Mouse (Mus musculus): ENCODE results near the gene Sh3bgrl. TPM values are rescaled to one million over a fixed set of nuclear protein-coding genes. Genes with fewer than 3 reads are reported as not detected.
"Not testable (repeated sequence)": the region's sequence is repeated elsewhere in the genome, so short reads cannot be mapped to it uniquely, and the experiment has no call there.

Gene Sh3bgrl
- polyA plus RNA-seq (2016; fragmentation: Nextera tagmentation; extraction: Ambion mirVana) = 107 and 140 TPM in 2 replicates

GRCm38 (mm10) chrX:109095245-109096242 is at the start of gene Sh3bgrl:
Gene Sh3bgrl (plus strand): TSS chrX:109095365.
- peak; percentile 71 for DNase-seq (ENCODE audit: low spot score)
- no peaks in the 10 kb centered on the region for H3K27me3 ChIP-seq (ENCODE audit: low read depth, poor library complexity, severe bottlenecking)
- no peaks in the 10 kb centered on the region for H3K36me3 ChIP-seq
- H3K27ac ChIP-seq = peak within 1 kb of the TSS; percentile 87
- no peaks in the 10 kb centered on the region for H3K4me1 ChIP-seq
- peak within 1 kb of the TSS; percentile 54 for H3K4me3 ChIP-seq
- no peaks in the 10 kb centered on the region for H3K9me3 ChIP-seq (replicated peaks)
- 12% methylated on average over 26 of the region's 26 CpGs for WGBS

DNA sequence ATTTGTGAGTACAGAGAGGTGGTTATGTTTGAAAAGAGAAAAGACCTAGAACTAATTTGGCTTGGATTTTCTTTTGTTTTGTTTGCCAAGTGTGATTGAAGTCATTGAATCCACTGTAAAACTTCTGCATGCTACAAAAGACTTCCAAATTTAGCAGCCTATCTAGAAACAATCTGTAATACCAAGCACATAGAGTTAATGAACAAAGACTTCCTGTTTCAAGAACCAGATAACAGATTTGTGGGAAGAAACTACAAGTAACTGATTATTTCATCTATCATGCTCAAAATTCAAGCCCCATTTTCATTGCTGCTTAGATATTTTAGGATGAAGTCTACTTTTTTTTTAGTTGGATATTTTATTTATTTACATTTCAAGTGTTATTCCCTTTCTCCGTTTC is 47.4 kb upstream of the Sh3bgrl start:
- 71% methylated on average over 1 of the region's 1 CpGs for WGBS
- no peaks in the 10 kb centered on the region for H3K9me3 ChIP-seq (replicated peaks)
- no peaks in the 10 kb centered on the region for H3K27me3 ChIP-seq (ENCODE audit: low read depth, poor library complexity, severe bottlenecking)
- DNase-seq (ENCODE audit: low spot score) = no peak
- no peaks in the 10 kb centered on the region for H3K36me3 ChIP-seq
- H3K27ac ChIP-seq = no peak overlapping the region
- H3K4me3 ChIP-seq = no peak overlapping the region
- no peaks in the 10 kb centered on the region for H3K4me1 ChIP-seq

DNA sequence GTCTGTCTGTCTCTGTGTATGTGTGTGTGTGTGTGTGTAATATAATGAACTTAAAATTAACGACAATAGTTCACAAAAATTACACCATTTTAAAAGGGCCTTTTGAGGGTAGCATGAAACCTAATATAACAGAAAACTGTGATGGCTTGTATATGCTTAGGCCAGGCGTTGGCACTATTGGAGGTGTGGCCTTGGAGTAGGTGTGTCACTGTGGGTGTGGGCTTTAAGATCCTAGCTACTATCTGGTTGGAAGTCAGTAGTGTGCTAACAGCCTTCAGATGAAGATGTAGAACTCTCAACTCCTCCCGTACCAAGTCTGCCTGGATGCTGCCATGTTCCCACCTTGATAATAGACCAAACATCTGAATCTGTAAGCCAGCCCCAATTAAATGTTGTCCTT is 23.4 kb upstream of the Sh3bgrl start:
- no peak overlapping the region for H3K4me3 ChIP-seq
- 80% methylated on average over 3 of the region's 3 CpGs for WGBS
- H3K9me3 ChIP-seq (replicated peaks) = no peaks in the 10 kb centered on the region
- DNase-seq (ENCODE audit: low spot score) = no peak
- H3K27me3 ChIP-seq (ENCODE audit: low read depth, poor library complexity, severe bottlenecking) = no peaks in the 10 kb centered on the region
- H3K27ac ChIP-seq = no peak overlapping the region
- no peaks in the 10 kb centered on the region for H3K4me1 ChIP-seq
- H3K36me3 ChIP-seq = no peaks in the 10 kb centered on the region

- no peak for DNase-seq (ENCODE audit: low spot score)
- Histone ChIP-seq H3K9me3 (replicated peaks) (no peaks in the 10 kb centered on the region), H3K4me1 (no peaks in the 10 kb centered on the region), H3K27ac (no peak overlapping the region), H3K4me3 (no peak overlapping the region), H3K36me3 (no peaks in the 10 kb centered on the region), H3K27me3 (ENCODE audit: low read depth, poor library complexity, severe bottlenecking) (no peaks in the 10 kb centered on the region)
- WGBS = 84% methylated on average over 1 of the region's 1 CpGs
Measured at GRCm38 (mm10) chrX:109075716-109076115, 19.4 kb upstream of the Sh3bgrl start.

DNA sequence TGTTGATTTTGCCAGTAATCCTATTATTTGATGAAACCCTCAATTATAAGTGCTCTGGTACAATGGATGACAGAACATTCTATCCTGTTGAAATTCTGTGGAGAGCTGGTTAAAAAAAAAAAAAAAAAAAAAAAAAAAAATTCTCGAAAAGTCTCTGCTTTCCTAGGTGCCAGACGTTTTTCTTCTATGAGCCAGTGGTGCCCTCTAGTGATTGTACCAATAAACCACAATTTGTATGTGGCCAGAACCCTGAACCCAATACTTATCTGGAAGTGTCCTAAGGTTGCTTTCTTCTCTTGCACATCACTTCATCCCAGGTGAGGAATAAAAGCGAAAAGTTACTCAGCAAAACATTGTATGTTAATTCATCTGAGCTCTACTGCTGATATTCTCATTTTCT is 18.8 kb upstream of the Sh3bgrl start:
- 12% methylated on average over 3 of the region's 3 CpGs for WGBS
- Histone ChIP-seq H3K27me3 (ENCODE audit: low read depth, poor library complexity, severe bottlenecking) (no peaks in the 10 kb centered on the region), H3K9me3 (replicated peaks) (no peaks in the 10 kb centered on the region), H3K4me1 (no peaks in the 10 kb centered on the region), H3K4me3 (no peak overlapping the region), H3K27ac (no peak overlapping the region), H3K36me3 (no peaks in the 10 kb centered on the region)
- DNase-seq (ENCODE audit: low spot score) = no peak

GRCm38 (mm10) chrX:109079354-109079753 is 15.8 kb upstream of the Sh3bgrl start:
- H3K27ac ChIP-seq; DNase-seq (ENCODE audit: low spot score); H3K36me3 ChIP-seq; H3K27me3 ChIP-seq (ENCODE audit: low read depth, poor library complexity, severe bottlenecking); H3K4me3 ChIP-seq; H3K9me3 ChIP-seq (replicated peaks); H3K4me1 ChIP-seq: not testable (repeated sequence)
- WGBS = 57% methylated on average over 4 of the region's 4 CpGs

- Histone ChIP-seq H3K9me3 (replicated peaks) (no peaks in the 10 kb centered on the region), H3K4me1 (no peaks in the 10 kb centered on the region), H3K27ac (no peak overlapping the region)
Measured at GRCm38 (mm10) chrX:109087073-109087472, 8.1 kb upstream of the Sh3bgrl start.

DNA sequence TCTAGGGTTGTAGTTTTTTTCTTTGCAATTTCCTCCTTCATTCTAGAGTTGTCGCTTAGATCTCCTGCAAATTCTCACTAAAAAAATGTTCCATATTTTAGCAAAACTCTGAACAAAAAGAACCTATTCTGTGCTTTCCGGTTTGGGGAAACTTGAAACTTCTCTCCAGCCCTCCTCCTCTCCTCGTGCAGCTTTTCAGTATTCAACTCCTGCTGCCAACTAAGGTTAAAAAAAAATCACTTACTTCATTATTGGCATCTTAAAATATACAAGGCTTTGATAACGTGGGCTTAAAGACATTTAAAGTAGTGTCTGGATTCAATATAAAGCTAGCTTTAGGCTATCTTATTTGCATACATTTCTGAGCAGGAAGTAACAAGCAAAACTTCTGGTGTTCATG is 365 bp upstream of the Sh3bgrl start:
- H3K36me3 ChIP-seq = no peaks in the 10 kb centered on the region
- peak overlapping the region; percentile 54 for H3K4me3 ChIP-seq
- H3K27ac ChIP-seq = peak overlapping the region; percentile 87
- no peaks in the 10 kb centered on the region for H3K9me3 ChIP-seq (replicated peaks)
- no peaks in the 10 kb centered on the region for H3K4me1 ChIP-seq
- 7% methylated on average over 4 of the region's 4 CpGs for WGBS
- H3K27me3 ChIP-seq (ENCODE audit: low read depth, poor library complexity, severe bottlenecking) = no peaks in the 10 kb centered on the region
- DNase-seq (ENCODE audit: low spot score) = no peak

More at GRCm38 (mm10) chrX:109087073-109087472, 8.1 kb upstream of the Sh3bgrl start:
- H3K36me3 ChIP-seq = no peaks in the 10 kb centered on the region
- no peak overlapping the region for H3K4me3 ChIP-seq
- H3K27me3 ChIP-seq (ENCODE audit: low read depth, poor library complexity, severe bottlenecking) = no peaks in the 10 kb centered on the region
- DNase-seq (ENCODE audit: low spot score) = no peak

DNA sequence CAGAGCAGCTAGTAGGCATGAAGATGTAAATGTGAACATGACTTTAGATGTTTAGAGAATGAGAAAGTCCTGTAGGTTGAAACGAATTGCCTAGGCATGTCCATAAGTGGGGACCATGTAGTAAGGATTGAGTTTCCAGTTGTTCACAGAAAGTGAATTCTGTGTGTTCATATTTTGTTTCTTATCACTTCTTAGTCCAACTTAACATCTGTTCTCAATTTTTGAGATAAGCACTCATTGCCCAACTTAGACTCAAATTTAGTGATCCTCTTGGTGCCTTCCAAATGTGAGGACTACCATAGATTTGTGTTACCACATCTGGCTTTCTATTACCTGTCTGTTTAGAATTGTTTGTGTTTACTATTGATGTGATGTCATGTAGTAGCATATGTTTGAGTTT is 3.3 kb downstream of the Sh3bgrl start:
- H3K9me3 ChIP-seq (replicated peaks) = no peaks in the 10 kb centered on the region
- no peaks in the 10 kb centered on the region for H3K4me1 ChIP-seq
- H3K36me3 ChIP-seq = no peaks in the 10 kb centered on the region
- no peaks in the 10 kb centered on the region for H3K27me3 ChIP-seq (ENCODE audit: low read depth, poor library complexity, severe bottlenecking)
- no peak overlapping the region for H3K27ac ChIP-seq
- WGBS = 80% methylated on average over 1 of the region's 1 CpGs
- H3K4me3 ChIP-seq = no peak overlapping the region
- DNase-seq (ENCODE audit: low spot score) = no peak

GRCm38 (mm10) chrX:109100441-109100840 is 5.3 kb downstream of the Sh3bgrl start:
- H3K27me3 ChIP-seq (ENCODE audit: low read depth, poor library complexity, severe bottlenecking) = no peaks in the 10 kb centered on the region
- H3K9me3 ChIP-seq (replicated peaks) = no peaks in the 10 kb centered on the region
- 85% methylated on average over 2 of the region's 2 CpGs for WGBS
- no peaks in the 10 kb centered on the region for H3K4me1 ChIP-seq
- no peak overlapping the region for H3K4me3 ChIP-seq
- no peak for DNase-seq (ENCODE audit: low spot score)
- no peak overlapping the region for H3K27ac ChIP-seq
- H3K36me3 ChIP-seq = no peaks in the 10 kb centered on the region

DNA sequence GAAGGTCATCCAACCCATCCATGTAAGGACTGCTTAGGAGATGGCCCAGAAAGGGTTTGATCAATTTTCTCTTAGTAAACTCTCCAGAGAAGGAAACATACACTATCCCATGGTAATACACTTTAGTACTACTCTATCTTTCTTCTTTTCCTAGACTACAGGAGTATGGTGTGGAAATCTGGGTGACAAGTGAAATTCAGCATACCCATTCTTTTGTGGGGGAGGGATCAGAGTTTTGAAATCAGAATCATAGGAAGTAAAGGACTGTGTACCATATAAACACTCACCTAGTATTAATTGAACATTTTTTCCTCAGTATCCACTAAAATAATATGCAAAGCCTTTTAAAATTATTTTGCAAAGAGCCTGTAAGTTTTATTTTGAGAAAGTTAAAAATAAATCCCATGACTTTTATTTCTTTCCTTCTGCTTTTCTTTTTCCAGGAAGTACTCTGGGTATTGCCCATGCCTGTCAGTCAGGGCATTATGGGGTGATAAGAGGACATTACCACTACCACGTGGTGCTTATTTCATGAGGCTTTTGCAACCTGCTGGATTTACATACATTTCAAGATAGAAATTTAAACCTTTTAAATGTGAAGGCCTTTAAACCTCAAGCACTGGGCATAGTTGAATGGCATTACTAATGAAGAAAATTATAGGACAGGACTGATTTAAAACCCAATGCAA is 13.1 kb downstream of the Sh3bgrl start:
- H3K4me3 ChIP-seq = no peak overlapping the region
- DNase-seq (ENCODE audit: low spot score) = no peak
- WGBS = 45% methylated on average over 1 of the region's 1 CpGs

GRCm38 (mm10) chrX:109112885-109113284 is 17.7 kb downstream of the Sh3bgrl start:
- DNase-seq (ENCODE audit: low spot score) = no peak
- H3K4me1 ChIP-seq = peaks cover 6% of the 10 kb centered on the region; the same call in 1 of the 2 replicates
- H3K4me3 ChIP-seq = no peak overlapping the region
- no peaks in the 10 kb centered on the region for H3K27me3 ChIP-seq (ENCODE audit: low read depth, poor library complexity, severe bottlenecking)
- WGBS = 94% methylated on average over 1 of the region's 1 CpGs
- H3K36me3 ChIP-seq = no peaks in the 10 kb centered on the region
- no peaks in the 10 kb centered on the region for H3K9me3 ChIP-seq (replicated peaks)
- H3K27ac ChIP-seq = no peak overlapping the region

More for the DNA sequence above, 13.1 kb downstream of the Sh3bgrl start:
- Histone ChIP-seq H3K27me3 (ENCODE audit: low read depth, poor library complexity, severe bottlenecking) (no peaks in the 10 kb centered on the region), H3K9me3 (replicated peaks) (no peaks in the 10 kb centered on the region), H3K36me3 (no peaks in the 10 kb centered on the region), H3K4me1 (0 out of 2 replicates have a peak, but pooled peaks cover under 1% of the 10 kb centered on the region), H3K27ac (no peak overlapping the region)
